Mouse (Mus musculus) heart, embryonic 16.5 days (tissue): ENCODE results near the gene Nt5c1a. TPM values are rescaled to one million over a fixed set of nuclear protein-coding genes. Genes with fewer than 3 reads are reported as not detected.
A peak's percentile ranks its signal among the peaks of the same experiment; 100 is the strongest.
"Not testable (repeated sequence)": the region's sequence is repeated elsewhere in the genome, so short reads cannot be mapped to it uniquely, and the experiment has no call there.

Experiments used
- ATAC-seq: fragments of 200-750 bp; cut with Nextera tagmentation; replicated peaks from 2 replicates; pipeline ENCODE4 v1.8.0; 2017; ENCODE audit warnings: moderate number of reproducible peaks; ENCODE audit not compliant: insufficient read depth, low FRiP score; ENCODE audit errors: extremely low read depth
- H3K27ac ChIP-seq: fragments of 300-500 bp; sonication (generic); 2 replicates; pipeline ENCODE4 v1.5.1; 2014; ENCODE audit warnings: mild to moderate bottlenecking, low read length, control low read depth, moderate library complexity
- H3K27me3 ChIP-seq: fragments of 300-500 bp; sonication (generic); 2 replicates; pipeline ENCODE4 v1.6.1; 2014; ENCODE audit warnings: low read length, mixed read lengths; ENCODE audit not compliant: control insufficient read depth, insufficient read depth
- H3K36me3 ChIP-seq: fragments of 300-500 bp; sonication (generic); 2 replicates; pipeline ENCODE4 v1.6.1; 2014; ENCODE audit not compliant: control insufficient read depth, insufficient read depth
- H3K4me1 ChIP-seq: fragments of 300-500 bp; sonication (generic); 2 replicates; pipeline ENCODE4 v1.6.1; 2014; ENCODE audit warnings: low read length, mixed read lengths; ENCODE audit not compliant: control insufficient read depth, insufficient read depth
- H3K4me2 ChIP-seq: fragments of 300-500 bp; sonication (generic); 2 replicates; pipeline ENCODE4 v1.6.1; 2014; ENCODE audit warnings: low read depth, mild to moderate bottlenecking, control low read depth, low read length
- H3K4me3 ChIP-seq: fragments of 300-500 bp; sonication (generic); 2 replicates; pipeline ENCODE4 v1.5.1; 2014; ENCODE audit warnings: mild to moderate bottlenecking, control low read depth, low read length
- H3K9ac ChIP-seq: fragments of 300-500 bp; sonication (generic); 2 replicates; pipeline ENCODE4 v1.6.1; 2014; ENCODE audit warnings: low read length, control low read depth
- H3K9me3 ChIP-seq: fragments of 300-500 bp; sonication (generic); replicated peaks from 2 replicates; pipeline ENCODE4 v1.6.1; 2016; ENCODE audit warnings: low read length; ENCODE audit not compliant: control insufficient read depth
- WGBS: fragments of 180-500 bp; shearing (Covaris S2); extraction: QIAGEN DNeasy Blood & Tissue Kit; methylation state at CpG from one replicate; pipeline ENCODE4 v1.1.7; 2014; 5-methylcytosine and 5-hydroxymethylcytosine counted together
- polyA plus RNA-seq: library from polyadenylated mRNA; unstranded; fragments of >200 nt; fragmentation: Nextera tagmentation; extraction: Ambion mirVana; gene quantifications from 2 replicates; pipeline ENCODE4 v1.2.1, GENCODE M21; 2015

The Nt5c1a gene
- polyA plus RNA-seq = 1.4 and 1.7 TPM in 2 replicates

DNA sequence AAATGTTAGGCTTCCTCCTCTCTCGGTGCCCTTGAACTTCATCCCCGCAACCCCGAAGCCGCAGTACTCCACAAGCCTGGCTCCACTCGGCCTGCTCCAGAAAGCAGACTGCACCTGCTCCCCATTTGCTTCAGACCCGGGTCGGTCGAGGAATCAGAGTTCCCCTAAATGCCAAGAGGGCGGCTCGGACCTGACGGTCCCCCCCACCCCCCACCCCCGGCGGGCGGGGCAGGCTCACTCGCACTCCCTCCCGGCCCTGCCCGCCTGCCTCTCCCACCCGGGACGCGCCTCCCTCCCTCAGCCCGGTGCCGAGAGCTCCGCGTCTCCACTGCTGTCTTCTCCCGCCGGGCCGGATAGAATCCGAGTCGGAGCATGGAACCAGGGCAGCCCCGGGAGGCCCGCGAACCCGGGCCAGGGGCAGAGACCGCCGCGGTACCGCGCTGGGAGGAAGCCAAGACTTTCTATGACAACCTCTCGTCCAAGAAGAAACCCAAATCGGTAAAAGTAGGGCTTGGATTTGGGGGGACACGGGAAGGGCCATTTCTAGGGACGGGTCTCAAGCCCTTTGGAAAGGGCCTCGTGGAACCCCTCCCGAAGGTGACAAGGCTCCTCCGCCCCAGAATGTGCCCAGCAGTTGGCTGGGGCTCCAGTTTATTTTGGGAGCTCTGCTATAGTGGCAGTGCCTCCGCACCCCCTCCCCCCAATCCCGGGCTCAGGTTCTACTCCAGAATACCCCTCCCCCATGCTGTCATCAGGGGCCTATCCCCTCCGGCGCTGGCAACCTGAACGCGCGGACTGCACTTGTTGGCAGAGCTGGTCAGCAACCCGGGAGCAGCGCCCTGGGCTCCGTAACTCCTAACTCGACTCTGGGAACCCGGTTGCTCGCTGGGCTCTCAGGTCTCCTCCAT, at the start of gene Nt5c1a:
Gene Nt5c1a, plus strand, starts transcription at position 319 of the 908 bp plus-strand sequence.
- peak; percentile 87 for ATAC-seq
- Histone ChIP-seq H3K4me2 (peak within 1 kb of the TSS; percentile 78), H3K36me3 (no peaks in the 10 kb centered on the region), H3K27ac (peak within 1 kb of the TSS; percentile 85), H3K9ac (peak within 1 kb of the TSS; percentile 81), H3K9me3 (no peaks in the 10 kb centered on the region), H3K4me3 (peak within 1 kb of the TSS; percentile 58), H3K27me3 (peaks cover 10% of the 10 kb centered on the region), H3K4me1 (peaks cover 13% of the 10 kb centered on the region)
- WGBS = 2% methylated on average over 58 of the region's 58 CpGs

DNA sequence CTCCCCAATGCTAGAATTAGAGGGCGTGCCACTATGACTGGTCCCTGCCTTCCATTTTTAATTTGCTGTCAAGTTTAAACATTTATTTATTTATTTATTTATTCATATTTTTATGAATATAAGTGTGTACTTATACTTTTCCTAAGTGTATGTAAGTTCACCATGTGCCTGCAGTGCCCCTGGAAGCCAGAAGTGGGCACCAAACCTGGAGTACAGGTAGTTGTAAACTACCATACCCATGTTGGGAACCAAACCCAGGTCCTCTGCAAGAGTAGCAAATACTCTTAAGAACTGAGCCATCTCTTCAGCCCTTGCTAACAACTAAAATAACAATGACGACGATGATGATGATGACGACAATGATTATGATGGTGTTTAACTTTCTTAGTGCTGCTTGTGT, 49.3 kb upstream of the Nt5c1a start:
- H3K27ac ChIP-seq = no peak overlapping the region
- H3K36me3 ChIP-seq = no peaks in the 10 kb centered on the region
- no peak overlapping the region for H3K4me2 ChIP-seq
- no peaks in the 10 kb centered on the region for H3K9me3 ChIP-seq
- WGBS = 73% methylated on average over 4 of the region's 4 CpGs
- no peak overlapping the region for H3K4me3 ChIP-seq
- ATAC-seq = no peak
- no peak overlapping the region for H3K9ac ChIP-seq
- no peaks in the 10 kb centered on the region; the same call in 1 of the 2 replicates for H3K27me3 ChIP-seq
- no peaks in the 10 kb centered on the region for H3K4me1 ChIP-seq

DNA sequence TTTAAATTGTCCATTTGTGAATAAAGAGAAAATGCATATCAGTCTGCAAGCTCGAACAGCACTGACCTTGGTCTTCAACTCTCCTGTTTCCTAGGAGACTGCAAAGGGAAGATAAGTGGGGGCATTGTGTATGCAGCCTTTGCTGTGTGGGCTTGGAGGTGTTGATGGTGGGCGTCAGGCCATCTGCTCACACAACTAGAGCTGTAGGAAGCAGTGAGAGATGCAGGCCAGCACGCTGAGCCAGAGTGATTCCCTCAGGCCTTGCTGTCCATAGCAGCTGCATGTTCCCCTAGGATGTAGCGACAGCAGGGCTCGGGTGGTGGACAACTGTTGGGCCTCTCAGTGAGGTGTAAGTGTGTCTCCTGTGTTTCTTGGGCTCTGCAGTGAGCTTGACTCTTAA, 48.3 kb upstream of the Nt5c1a start:
- WGBS = 34% methylated on average over 5 of the region's 5 CpGs
- H3K27me3 ChIP-seq = no peaks in the 10 kb centered on the region
- no peak overlapping the region for H3K4me3 ChIP-seq
- no peaks in the 10 kb centered on the region for H3K36me3 ChIP-seq
- no peak overlapping the region for H3K9ac ChIP-seq
- no peaks in the 10 kb centered on the region for H3K9me3 ChIP-seq
- no peak overlapping the region for H3K4me2 ChIP-seq
- H3K4me1 ChIP-seq = no peaks in the 10 kb centered on the region
- ATAC-seq = no peak
- no peak overlapping the region for H3K27ac ChIP-seq

DNA sequence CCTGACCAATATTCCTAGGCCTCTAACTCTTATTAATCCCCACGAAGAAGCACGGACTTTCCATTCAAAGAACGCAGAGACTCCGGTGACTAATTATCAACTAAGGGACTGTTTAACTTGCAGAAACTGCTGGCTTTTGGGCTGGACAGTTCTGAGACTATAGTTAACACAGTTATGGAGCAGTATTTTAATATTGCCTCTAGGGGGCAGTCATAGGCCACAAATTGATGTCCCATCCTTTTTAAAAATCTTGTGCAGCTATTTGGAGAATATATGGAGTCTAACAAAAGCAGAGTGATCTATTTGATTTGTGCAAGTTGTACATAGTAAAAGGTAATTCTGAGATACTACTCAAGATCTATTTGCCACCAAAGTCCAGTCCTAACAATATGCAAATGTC, 46.3 kb upstream of the Nt5c1a start:
- H3K9ac ChIP-seq = no peak overlapping the region
- H3K36me3 ChIP-seq = no peaks in the 10 kb centered on the region
- H3K27me3 ChIP-seq = 0 out of 2 replicates have a peak, but pooled peaks cover under 1% of the 10 kb centered on the region
- no peak overlapping the region for H3K27ac ChIP-seq
- WGBS = 17% methylated on average over 4 of the region's 4 CpGs
- H3K4me1 ChIP-seq = no peaks in the 10 kb centered on the region
- no peak overlapping the region for H3K4me2 ChIP-seq
- no peak overlapping the region for H3K4me3 ChIP-seq
- no peak for ATAC-seq
- H3K9me3 ChIP-seq = no peaks in the 10 kb centered on the region

DNA sequence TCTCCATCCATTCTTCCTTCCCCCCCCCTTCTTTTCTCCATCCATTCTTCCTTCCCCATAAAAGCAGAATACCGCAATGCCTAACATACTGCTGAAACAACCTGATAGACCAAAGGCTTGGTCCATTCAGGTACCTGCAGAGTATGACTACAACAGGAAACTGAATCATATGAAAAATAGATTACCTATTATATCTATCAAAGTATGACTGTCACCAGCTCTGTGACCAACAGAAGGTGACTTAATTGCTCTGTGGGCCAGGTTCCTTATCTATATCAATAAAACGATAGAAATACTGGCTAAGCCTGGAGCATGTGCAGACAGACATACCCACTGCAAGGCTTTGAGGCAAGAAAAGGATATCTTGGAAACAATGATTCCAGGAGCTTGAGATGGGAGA, 45.9 kb upstream of the Nt5c1a start:
- Histone ChIP-seq H3K27ac (no peak overlapping the region), H3K4me1 (no peaks in the 10 kb centered on the region), H3K9ac (no peak overlapping the region), H3K4me3 (no peak overlapping the region), H3K9me3 (no peaks in the 10 kb centered on the region), H3K4me2 (no peak overlapping the region), H3K36me3 (no peaks in the 10 kb centered on the region), H3K27me3 (0 out of 2 replicates have a peak, but pooled peaks cover 2% of the 10 kb centered on the region)
- ATAC-seq = no peak
- 47% methylated on average over 2 of the region's 2 CpGs for WGBS

DNA sequence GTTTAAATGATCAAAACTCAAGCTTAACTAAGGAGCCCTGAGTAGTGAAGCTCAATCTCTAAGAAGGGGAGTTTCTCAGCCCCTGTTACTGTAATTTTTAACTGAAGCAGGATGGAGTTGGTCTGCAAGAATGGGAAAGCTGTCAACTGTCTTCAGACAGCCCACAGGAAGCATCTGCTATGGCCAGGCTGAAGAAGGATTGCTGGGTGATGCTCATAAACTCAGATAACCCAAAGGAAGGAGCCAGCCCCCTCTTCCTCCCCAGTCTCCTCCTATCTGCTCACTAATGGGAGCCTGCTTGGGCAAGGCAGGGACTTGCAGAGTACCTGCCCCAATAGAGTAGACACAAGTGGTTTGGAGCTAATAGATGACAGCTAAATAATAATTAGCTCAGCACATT, 45.5 kb upstream of the Nt5c1a start:
- H3K4me2 ChIP-seq = no peak overlapping the region
- no peak overlapping the region for H3K4me3 ChIP-seq
- 0 out of 2 replicates have a peak, but pooled peaks cover 2% of the 10 kb centered on the region for H3K27me3 ChIP-seq
- H3K4me1 ChIP-seq = no peaks in the 10 kb centered on the region
- H3K27ac ChIP-seq = no peak overlapping the region
- no peak overlapping the region for H3K9ac ChIP-seq
- no peak for ATAC-seq
- no peaks in the 10 kb centered on the region for H3K36me3 ChIP-seq
- no peaks in the 10 kb centered on the region for H3K9me3 ChIP-seq

DNA sequence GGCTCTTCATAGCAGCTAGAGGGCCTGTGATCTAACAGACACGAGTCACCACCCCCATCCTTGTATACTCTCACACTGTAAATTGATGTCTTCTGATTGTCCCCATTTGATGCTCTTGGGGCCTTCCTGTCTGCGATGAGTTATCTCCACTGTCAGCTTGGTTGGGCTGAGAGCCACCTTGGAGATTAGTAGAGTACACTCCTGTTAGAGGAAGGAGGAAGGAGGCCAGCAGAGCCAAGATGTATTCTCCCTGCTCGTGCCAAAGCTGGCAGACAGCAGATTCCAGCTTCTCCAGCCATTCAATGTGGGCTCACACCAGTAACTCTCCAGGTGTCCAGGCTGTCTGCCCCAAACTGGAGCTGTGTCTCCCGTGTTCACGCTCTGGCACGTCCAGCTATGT, 40.7 kb upstream of the Nt5c1a start:
- H3K27ac ChIP-seq = no peak overlapping the region
- 68% methylated on average over 6 of the region's 6 CpGs for WGBS
- peaks cover 6% of the 10 kb centered on the region; the same call in 1 of the 2 replicates for H3K4me1 ChIP-seq
- no peak overlapping the region for H3K9ac ChIP-seq
- 0 out of 2 replicates have a peak, but pooled peaks cover 2% of the 10 kb centered on the region for H3K27me3 ChIP-seq
- no peak overlapping the region for H3K4me3 ChIP-seq
- ATAC-seq = no peak
- no peaks in the 10 kb centered on the region for H3K36me3 ChIP-seq
- no peaks in the 10 kb centered on the region for H3K9me3 ChIP-seq
- no peak overlapping the region for H3K4me2 ChIP-seq

DNA sequence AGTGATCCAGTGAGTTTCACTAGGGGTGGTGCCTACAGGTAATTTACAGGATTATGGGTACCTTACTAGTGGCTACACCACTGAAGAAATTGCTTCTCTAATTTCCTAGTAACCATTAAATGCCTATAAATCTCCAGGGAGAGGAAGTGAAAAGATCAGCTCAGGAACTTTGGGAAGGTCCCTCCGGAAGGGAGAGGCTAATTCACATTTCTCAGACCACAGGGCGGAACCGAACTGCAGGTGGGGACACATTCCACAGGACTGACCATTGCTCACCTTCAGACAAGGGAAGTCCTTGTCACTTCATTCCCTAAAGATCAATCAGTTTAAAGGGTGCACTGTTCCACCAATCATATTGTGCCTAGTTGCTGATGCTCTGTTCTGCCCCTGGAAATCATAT, 40.1 kb upstream of the Nt5c1a start:
- H3K9me3 ChIP-seq, ATAC-seq, H3K4me3 ChIP-seq, H3K4me2 ChIP-seq, H3K9ac ChIP-seq, H3K36me3 ChIP-seq, H3K27me3 ChIP-seq, H3K27ac ChIP-seq, H3K4me1 ChIP-seq: not testable (repeated sequence)
- WGBS = 88% methylated on average over 3 of the region's 3 CpGs

DNA sequence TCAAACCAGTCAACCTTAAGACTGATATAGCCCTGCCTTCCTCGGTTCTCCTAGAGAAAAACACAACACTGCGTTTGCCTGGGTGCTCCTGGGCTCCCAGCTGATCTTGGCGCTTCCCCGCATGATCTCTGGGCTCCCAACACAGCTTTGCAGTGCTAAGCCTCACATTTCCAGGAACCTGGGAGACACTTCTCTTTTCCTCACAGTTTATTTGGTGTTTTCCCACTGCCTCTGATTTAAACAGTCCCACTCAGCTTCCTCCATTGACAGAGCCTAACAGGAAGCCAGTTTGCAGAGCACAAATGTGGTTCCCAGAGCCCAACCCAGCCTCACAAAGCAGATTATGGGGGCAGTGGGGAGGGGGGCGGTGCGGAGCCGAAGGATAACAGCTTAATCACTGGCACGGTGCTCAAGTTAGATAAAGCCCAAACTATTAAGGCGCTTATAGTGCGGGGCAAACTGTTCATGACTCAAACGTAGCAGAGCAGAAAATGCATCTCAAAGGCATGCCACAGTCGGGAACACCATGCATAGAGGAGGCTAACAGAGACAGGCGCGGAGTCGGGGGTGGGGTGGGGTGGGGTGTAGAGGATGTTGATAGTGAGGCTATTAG, 38.9 kb upstream of the Nt5c1a start:
- Histone ChIP-seq H3K9me3 (no peaks in the 10 kb centered on the region), H3K36me3 (no peaks in the 10 kb centered on the region), H3K27ac (no peak overlapping the region), H3K4me1 (peaks cover 6% of the 10 kb centered on the region; the same call in 1 of the 2 replicates), H3K27me3 (0 out of 2 replicates have a peak, but pooled peaks cover 2% of the 10 kb centered on the region), H3K9ac (no peak overlapping the region), H3K4me2 (peak overlapping the region; percentile 38), H3K4me3 (no peak overlapping the region)
- 9% methylated on average over 15 of the region's 15 CpGs for WGBS
- ATAC-seq = no peak
